Mouse (Mus musculus) E14TG2a.4 (cell line): ENCODE results near the gene Zbtb17.

ENCODE experiments used
- H3K27me3 ChIP-seq: 2 replicates; pipeline ENCODE4 v1.6.1; 2014; ENCODE audit warnings: low read length, control low read depth; ENCODE audit not compliant: insufficient read depth
- H3K36me3 ChIP-seq: 2 replicates; pipeline ENCODE4 v1.6.1; 2014; ENCODE audit warnings: low read length, control low read depth; ENCODE audit not compliant: insufficient read depth
- H3K4me1 ChIP-seq: replicated peaks from 2 replicates; pipeline ENCODE4 v1.6.1; 2014; ENCODE audit warnings: low read depth, low read length, control low read depth
- H3K4me3 ChIP-seq: replicated peaks from 2 replicates; pipeline ENCODE4 v1.5.1; 2014; ENCODE audit warnings: mild to moderate bottlenecking, low read length
- H3K9me3 ChIP-seq: 2 replicates; pipeline ENCODE4 v1.6.1; 2014; ENCODE audit warnings: low read length, control low read depth
- CTCF ChIP-seq: conservative IDR thresholded peaks from 2 replicates; pipeline ENCODE4 v1.5.1; 2014; ENCODE audit warnings: low read length
- NANOG ChIP-seq: IDR thresholded peaks from 2 replicates; pipeline ENCODE4 v1.6.1; 2014; ENCODE audit warnings: borderline replicate concordance, low read length, mixed read lengths
- POU5F1 ChIP-seq: IDR thresholded peaks from 2 replicates; pipeline ENCODE4 v1.6.1; 2014; ENCODE audit warnings: low read length, borderline replicate concordance

Zbtb17 gene

DNA sequence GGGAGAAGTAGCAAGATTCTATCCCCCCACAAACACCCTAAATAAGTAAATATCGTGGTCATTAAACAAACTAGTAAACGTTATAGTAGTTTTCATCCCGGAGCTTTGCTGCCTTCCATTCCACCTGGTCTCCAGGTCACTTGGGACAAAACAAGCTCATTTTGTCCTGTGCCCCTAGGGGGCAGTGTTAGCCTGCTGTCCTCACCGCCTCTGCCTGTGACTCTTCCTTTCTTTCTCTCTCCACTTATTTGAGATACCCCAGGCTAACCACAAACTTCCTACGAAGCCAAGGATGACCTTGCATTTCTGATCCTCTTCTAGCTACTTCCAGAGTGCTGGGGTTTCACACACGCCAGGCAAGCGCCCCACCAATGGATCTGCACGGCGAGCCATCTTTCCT, 13.5 kb upstream of the Zbtb17 start:
- no peak for TF ChIP-seq CTCF
- TF ChIP-seq POU5F1: no peak
- no peak for TF ChIP-seq NANOG
- peaks cover 39% of the 10 kb centered on the region for H3K4me1 ChIP-seq
- no peaks in the 10 kb centered on the region for H3K27me3 ChIP-seq
- no peaks in the 10 kb centered on the region for H3K9me3 ChIP-seq
- no peaks in the 10 kb centered on the region for H3K36me3 ChIP-seq
- no peak overlapping the region for H3K4me3 ChIP-seq

DNA sequence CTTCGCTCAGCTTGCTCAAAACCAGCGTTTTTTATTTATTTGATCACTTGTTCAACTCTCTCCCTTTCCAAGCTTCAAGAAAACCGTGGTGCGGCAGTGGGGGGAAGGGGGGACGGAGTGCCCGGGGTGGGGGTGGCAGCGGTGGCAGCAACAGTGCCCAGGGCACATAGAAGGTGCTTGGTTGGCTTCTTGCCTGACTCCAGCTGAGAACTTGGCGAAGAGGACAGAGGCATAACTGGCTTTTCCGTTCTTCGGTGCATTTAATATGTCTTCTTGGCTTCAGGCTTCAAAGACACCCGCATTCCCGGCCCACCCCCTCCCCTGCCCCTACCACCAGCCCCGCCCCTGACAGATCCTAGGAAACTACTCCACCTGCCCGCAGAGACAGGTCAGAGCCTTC, 11.8 kb upstream of the Zbtb17 start:
- H3K9me3 ChIP-seq: no peaks in the 10 kb centered on the region
- peaks cover 26% of the 10 kb centered on the region for H3K4me1 ChIP-seq
- H3K4me3 ChIP-seq: 0 out of 2 replicates have a peak overlapping the region, but pooled peaks have one; percentile 52
- TF ChIP-seq NANOG (no peak), CTCF (no peak), POU5F1 (no peak)
- H3K27me3 ChIP-seq: no peaks in the 10 kb centered on the region
- no peaks in the 10 kb centered on the region for H3K36me3 ChIP-seq

DNA sequence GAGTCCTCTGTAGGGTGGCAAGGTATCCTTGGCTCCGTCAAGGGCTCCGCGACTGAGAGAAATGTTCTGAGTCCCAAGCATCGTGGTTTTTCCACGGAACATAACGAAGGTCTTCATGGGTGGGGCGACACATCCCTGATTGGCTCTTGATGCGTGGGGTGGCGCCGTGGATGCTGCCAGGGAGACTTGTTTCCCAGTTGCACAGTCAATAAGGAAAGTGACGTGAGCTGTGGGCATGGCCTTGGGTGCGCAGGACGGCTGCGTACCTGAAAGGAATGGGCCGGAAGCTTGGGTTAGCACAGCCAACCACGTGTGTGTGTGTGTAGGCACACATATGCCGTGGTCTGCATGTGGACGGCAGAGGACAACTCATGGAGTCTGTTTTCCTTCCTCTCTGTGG, 11.3 kb upstream of the Zbtb17 start:
- Histone ChIP-seq H3K36me3 (no peaks in the 10 kb centered on the region), H3K9me3 (no peaks in the 10 kb centered on the region), H3K27me3 (no peaks in the 10 kb centered on the region), H3K4me1 (peaks cover 23% of the 10 kb centered on the region), H3K4me3 (peak overlapping the region; percentile 52)
- TF ChIP-seq CTCF (no peak), NANOG (no peak), POU5F1 (no peak)

DNA sequence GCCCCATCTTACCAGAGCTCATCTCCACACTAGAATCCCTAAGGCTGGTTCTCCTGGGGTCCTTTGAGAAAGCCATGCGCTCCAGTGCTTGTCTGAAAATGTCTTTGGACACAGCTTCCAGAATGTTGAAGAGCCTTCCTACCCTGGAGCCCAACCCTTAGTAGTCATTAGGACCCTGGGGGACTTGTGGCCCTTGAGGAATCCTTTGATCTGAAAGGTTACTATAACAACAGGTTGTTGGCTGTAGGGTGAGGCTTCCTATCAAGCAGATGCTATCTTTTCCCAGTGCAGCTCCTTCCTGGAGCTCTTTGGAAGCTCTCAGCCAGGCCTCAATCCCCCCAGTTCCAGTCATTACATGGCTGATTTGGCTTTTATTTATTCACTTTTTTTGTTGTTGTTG, 8.5 kb upstream of the Zbtb17 start, which contains the start of gene Srarp:
Gene Srarp (minus strand): TSS at position 132 of the 400 bp plus-strand sequence.
- no peaks in the 10 kb centered on the region for H3K36me3 ChIP-seq
- H3K4me3 ChIP-seq: no peak within 1 kb of the TSS
- H3K27me3 ChIP-seq: no peaks in the 10 kb centered on the region
- peaks cover 29% of the 10 kb centered on the region for H3K4me1 ChIP-seq
- no peak for TF ChIP-seq NANOG
- no peak for TF ChIP-seq CTCF
- TF ChIP-seq POU5F1: no peak
- no peaks in the 10 kb centered on the region for H3K9me3 ChIP-seq

DNA sequence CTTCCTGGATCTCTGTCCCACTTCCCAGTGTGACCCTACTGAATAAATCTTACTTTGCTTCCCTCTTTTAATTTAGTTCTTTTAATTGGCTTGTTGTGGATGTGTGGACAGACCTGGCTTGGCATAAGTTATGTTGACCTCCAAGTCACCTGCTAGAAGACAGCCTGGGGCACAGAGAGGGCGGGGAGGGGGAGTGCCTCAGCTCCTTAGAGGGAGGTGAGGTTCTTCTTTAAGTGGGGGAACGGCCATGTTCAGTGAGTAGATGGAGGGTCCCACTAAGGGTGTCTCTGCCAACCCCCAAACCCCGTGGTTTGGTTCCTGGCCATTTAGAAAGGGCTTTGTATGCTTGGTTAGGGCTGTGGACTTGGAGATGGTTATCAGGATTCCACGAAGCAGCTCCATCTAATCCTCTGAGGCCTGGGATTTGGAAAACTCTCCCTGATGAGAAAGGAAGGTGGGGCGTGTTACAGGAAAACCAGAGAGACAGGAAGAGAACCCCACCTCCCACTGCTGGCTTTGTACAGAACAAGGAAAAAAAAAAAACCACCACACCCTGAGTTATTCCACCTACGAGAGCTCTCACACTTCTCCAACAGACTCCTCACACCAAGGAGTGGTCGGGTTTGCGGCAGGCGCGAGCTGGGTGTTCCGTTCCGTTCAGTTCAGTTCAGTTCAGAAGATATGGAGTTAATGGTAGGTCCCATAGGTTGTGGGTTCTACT, 5.2 kb upstream of the Zbtb17 start:
- H3K4me1 ChIP-seq: peaks cover 40% of the 10 kb centered on the region
- no peaks in the 10 kb centered on the region for H3K9me3 ChIP-seq
- no peaks in the 10 kb centered on the region for H3K27me3 ChIP-seq
- TF ChIP-seq POU5F1 (no peak), CTCF (no peak), NANOG (no peak)
- H3K36me3 ChIP-seq: no peaks in the 10 kb centered on the region
- H3K4me3 ChIP-seq: no peak overlapping the region

DNA sequence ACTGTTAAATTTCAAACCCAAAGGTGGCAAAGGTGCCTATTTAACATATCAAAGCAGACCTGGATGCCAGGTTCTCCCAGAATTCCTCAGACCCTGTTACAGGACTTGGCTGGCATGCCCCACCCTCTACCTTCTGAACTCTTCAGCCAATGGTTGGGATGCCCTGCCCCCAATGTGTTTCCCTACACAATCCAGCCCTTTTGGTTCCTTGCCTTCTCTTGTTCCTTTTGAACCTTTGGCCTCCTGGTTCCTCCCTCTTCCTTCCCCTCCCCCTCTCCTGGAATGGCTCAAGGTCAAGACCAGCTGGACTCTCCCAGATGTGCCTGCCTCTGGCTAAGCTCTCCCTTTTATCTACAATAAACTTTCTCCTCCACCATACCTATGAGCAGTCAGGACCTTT, 3.6 kb upstream of the Zbtb17 start:
- H3K27me3 ChIP-seq: peaks cover 4% of the 10 kb centered on the region; the same call in 1 of the 2 replicates
- H3K36me3 ChIP-seq: no peaks in the 10 kb centered on the region
- H3K4me3 ChIP-seq: no peak overlapping the region
- no peak for TF ChIP-seq NANOG
- H3K4me1 ChIP-seq: peaks cover 45% of the 10 kb centered on the region
- H3K9me3 ChIP-seq: no peaks in the 10 kb centered on the region

DNA sequence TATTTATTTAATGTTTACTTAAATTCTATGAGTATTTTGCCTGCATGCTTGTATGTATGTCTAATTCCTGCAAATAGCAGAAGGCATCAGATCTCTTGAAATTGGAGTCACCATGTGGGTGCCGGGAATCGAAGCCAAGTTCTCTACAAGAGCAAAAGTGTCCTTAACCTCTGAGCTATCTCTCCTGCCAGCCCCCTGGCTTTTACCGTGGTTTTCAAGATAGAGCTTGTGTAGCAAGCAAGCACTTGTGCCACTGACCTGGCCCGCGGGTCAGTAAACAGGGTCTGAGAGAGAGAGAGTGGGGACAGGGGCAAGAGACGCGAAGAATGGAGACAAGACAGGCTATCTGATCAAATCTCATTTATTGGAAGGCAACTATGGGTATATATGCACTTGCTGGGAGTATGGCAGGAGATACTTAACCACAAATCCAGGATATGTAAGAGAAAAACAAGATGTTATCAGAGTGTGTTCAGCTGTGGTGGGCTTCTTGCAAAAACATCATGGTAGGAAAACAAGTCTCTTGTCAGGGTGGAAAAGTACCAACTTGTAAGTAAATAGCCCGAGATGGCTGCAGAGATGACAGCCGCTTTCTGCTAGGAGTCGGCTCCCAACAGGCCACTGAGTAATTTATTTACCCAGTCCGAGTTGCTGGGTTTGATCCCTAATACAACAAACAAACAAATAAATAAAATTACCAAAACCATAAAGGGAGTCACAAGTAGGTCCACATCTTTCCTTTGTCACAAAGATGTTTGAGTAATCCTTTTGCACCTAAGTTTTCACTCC, 619 bp upstream of the Zbtb17 start:
- Histone ChIP-seq H3K36me3 (peaks cover 19% of the 10 kb centered on the region), H3K4me3 (peak overlapping the region; percentile 97), H3K9me3 (no peaks in the 10 kb centered on the region), H3K27me3 (peaks cover 4% of the 10 kb centered on the region; the same call in 1 of the 2 replicates), H3K4me1 (peaks cover 43% of the 10 kb centered on the region)
- TF ChIP-seq NANOG (no peak), POU5F1 (no peak), CTCF (no peak)

DNA sequence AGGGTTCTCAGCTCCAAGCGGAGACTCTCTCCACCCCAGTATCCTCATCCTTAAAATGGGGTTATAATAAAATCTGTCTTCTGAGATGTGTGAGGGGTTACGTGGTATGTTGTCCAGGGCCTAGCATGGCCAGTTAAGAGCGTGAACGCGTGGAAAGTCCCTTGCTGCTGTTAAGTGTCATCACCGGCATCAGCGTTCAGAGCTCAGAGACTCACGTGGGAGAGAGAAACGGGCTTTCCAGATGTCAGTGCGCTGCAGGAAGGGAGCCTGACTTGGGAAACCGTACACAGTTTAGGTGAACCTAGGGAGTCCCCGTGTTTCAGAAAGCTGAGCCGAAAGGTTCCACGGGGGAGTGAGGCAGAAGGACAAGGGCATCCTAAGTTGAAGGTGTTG, 870 bp downstream of the Zbtb17 start:
- TF ChIP-seq POU5F1: no peak
- TF ChIP-seq NANOG: no peak
- no peak for TF ChIP-seq CTCF
- Histone ChIP-seq H3K9me3 (no peaks in the 10 kb centered on the region), H3K4me3 (peak overlapping the region; percentile 97)

More for the DNA sequence above, 870 bp downstream of the Zbtb17 start:
- Histone ChIP-seq H3K36me3 (peaks cover 29% of the 10 kb centered on the region), H3K27me3 (peaks cover 4% of the 10 kb centered on the region; the same call in 1 of the 2 replicates), H3K4me1 (peaks cover 40% of the 10 kb centered on the region)
